Comparison of ENCODE assay signal across 8 mouse cellular contexts in the genomic region with DNA sequence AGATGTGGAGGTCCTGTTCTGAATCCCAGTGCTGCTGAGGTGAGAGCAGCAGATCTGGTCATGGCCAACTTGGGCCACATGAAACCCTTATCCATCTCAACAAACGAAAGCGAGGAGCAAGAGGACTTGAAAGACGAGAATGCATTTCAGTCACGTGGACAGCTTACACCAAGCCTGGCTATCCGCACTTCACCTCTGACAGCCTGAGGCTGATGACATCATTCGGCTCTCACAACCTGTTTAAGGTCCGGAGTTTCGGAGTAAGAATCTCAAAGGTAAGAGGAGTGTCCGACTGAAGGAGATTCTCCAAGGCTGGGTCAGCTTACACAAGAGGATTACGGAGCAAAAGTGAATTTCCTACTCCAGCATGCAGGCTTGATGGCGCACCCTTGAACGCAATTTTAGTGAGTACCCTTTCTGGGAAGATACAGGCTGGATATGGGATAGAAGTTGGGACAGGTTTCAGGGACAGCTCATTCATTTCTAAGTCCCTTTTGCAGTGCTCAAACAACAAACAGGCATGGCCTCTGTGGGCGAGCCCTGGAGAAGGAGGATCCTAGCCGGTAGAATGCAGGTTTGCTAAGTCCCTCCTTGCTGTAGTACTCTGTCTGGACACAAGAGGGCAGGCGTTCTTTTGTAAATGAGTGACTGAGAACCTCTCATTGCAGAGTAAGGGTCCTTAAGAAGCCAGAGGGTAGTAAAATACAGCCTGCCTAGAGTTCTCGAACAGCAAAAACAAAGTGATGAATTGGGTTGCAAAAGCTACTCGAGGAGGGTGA. TPM values are rescaled to one million over a fixed set of nuclear protein-coding genes. Genes with fewer than 3 reads are reported as not detected.
DNase-seq lines count a peak whose midpoint lies in the region; ATAC-seq and TF ChIP-seq lines count a peak whose summit lies in the region.

No protein-coding gene starts in this region.

- H3K9me3 ChIP-seq in G1E (replicated peaks): no peaks in the 10 kb centered on the region
- no peaks in the 10 kb centered on the region for H3K9me3 ChIP-seq in forebrain, embryonic 14.5 days (replicated peaks; ENCODE audit: control insufficient read depth, low read length)

- ATAC-seq in G1E (ENCODE audit: extremely low read depth, insufficient number of reproducible peaks, low FRiP score, poor library complexity, severe bottlenecking): peak; percentile 67; the same call in 1 of the 2 replicates
- ATAC-seq in forebrain, embryonic 14.5 days: peak; percentile 74; the same call in 1 of the 2 replicates

- peaks cover 10% of the 10 kb centered on the region for H3K4me1 ChIP-seq in G1E (ENCODE audit: insufficient read depth, low read depth, low read length)
- no peaks in the 10 kb centered on the region for H3K4me1 ChIP-seq in forebrain, embryonic 14.5 days (ENCODE audit: control insufficient read depth, insufficient read depth, low read length)

- peak; percentile 70 for TF ChIP-seq CTCF in G1E (IDR thresholded peaks at IDR 0.05; ENCODE audit: low read depth, low read length)

- 51% methylated on average over 17 of the region's 17 CpGs for WGBS in forebrain, embryonic 14.5 days
- 48% methylated on average over 17 of the region's 17 CpGs for WGBS in large intestine, adult 2 months

- no peak overlapping the region for H3K4me3 ChIP-seq in G1E (ENCODE audit: low read depth, low read length)
- H3K4me3 ChIP-seq in forebrain, embryonic 14.5 days (ENCODE audit: low read depth, low read length): no peak overlapping the region

- H3K4me2 ChIP-seq in forebrain, embryonic 14.5 days (ENCODE audit: low read length): no peak overlapping the region

- peak; percentile 42 for DNase-seq in G1E (ENCODE audit: low spot score)
- DNase-seq in cerebellum, adult 11-12 months: peak; percentile 47
- peak; percentile 91 for DNase-seq in forebrain, embryonic 14.5 days (ENCODE audit: low spot score)
- peak; percentile 80 to 90 for DNase-seq in heart, postnatal 14 days
- DNase-seq in large intestine, adult 2 months (ENCODE audit: low read depth, low spot score): peak; percentile 58
- DNase-seq in lung, adult 18-20 months: peak; percentile 75 to 83
- DNase-seq in retina, embryonic 14.5 days (ENCODE audit: low spot score): peak; percentile 92
- DNase-seq in thymus, postnatal 25 days: peak; percentile 85

- H3K27me3 ChIP-seq in G1E (ENCODE audit: insufficient read depth, low read length): peaks cover 3% of the 10 kb centered on the region; the same call in 1 of the 2 replicates
- no peaks in the 10 kb centered on the region for H3K27me3 ChIP-seq in forebrain, embryonic 14.5 days (replicated peaks; ENCODE audit: control insufficient read depth, insufficient read depth, low read length)

- no peak overlapping the region for H3K9ac ChIP-seq in forebrain, embryonic 14.5 days (ENCODE audit: low read length)

- no peak overlapping the region for H3K27ac ChIP-seq in forebrain, embryonic 14.5 days (ENCODE audit: low read depth, low read length)

- intact Hi-C loops in heart, postnatal 14 days (cut with DNase I): loop anchor here (2.0 to 5.0 kb wide), 3 partner anchors 102 to 362 kb away; no protein-coding TSS in a partner anchor

- H3K36me3 ChIP-seq in G1E (replicated peaks): no peaks in the 10 kb centered on the region
- H3K36me3 ChIP-seq in forebrain, embryonic 14.5 days (ENCODE audit: control insufficient read depth, insufficient read depth, low read length): no peaks in the 10 kb centered on the region

RNA-seq across cellular contexts. Expression of a gene that starts 41.2 kb away (rescaled TPM):
- not detected in 2 replicates for total RNA-seq in G1E (2014; fragmentation: Nextera tagmentation)
- total RNA-seq in G1E (2017): not detected in 2 replicates
- not detected in 2 replicates for polyA plus RNA-seq in G1E (2012)
- 0.31 and 0.43 TPM in 2 replicates for polyA plus RNA-seq in forebrain, embryonic 14.5 days (2014; fragmentation: Nextera tagmentation; extraction: Ambion mirVana)
- total RNA-seq in heart, postnatal 14 days (2021): 10 to 100 TPM; 30.5 to 34.4 TPM
- 43.4 and 87.0 TPM in 2 replicates for polyA plus RNA-seq in large intestine, adult 2 months (2012; rRNA removed)

Comparison
In these comparisons a context has a peak if more than half of its experiments do, and no peak if none do; other contexts are left out.
1. DNase-seq: peak in every context shown above with its lines; median percentile 92 in retina, embryonic 14.5 days; 91 in forebrain, embryonic 14.5 days; 85 in heart, postnatal 14 days; 85 in thymus, postnatal 25 days; 79 in lung, adult 18-20 months; 58 in large intestine, adult 2 months; 47 in cerebellum, adult 11-12 months; 42 in G1E.
2. RNA of a gene that starts 41.2 kb away (polyA plus RNA-seq): 43.4 to 87.0 TPM in large intestine, adult 2 months; 0.31 to 0.43 TPM in forebrain, embryonic 14.5 days and not detected in G1E; every median in the first group is over 10 times any median in the second.